Mouse (Mus musculus) midbrain, embryonic 13.5 days (tissue): ENCODE measurements around the gene Actn2. TPM values are rescaled to one million over a fixed set of nuclear protein-coding genes. Genes with fewer than 3 reads are reported as not detected.

Experiments
- ATAC-seq: fragments of 200-750 bp; cut with Nextera tagmentation; 2 replicates; pipeline ENCODE4 v1.8.0; 2017; ENCODE audit warnings: mild to moderate bottlenecking, moderate TSS enrichment, moderate library complexity
- H3K27ac ChIP-seq: fragments of 300-500 bp; sonication (generic); 2 replicates; pipeline ENCODE4 v1.5.1; 2015; ENCODE audit warnings: inconsistent platforms, mild to moderate bottlenecking, moderate library complexity
- H3K27me3 ChIP-seq: fragments of 300-500 bp; sonication (generic); 2 replicates; pipeline ENCODE4 v1.6.1; 2015; ENCODE audit warnings: mild to moderate bottlenecking, inconsistent platforms
- H3K36me3 ChIP-seq: fragments of 300-500 bp; sonication (generic); 2 replicates; pipeline ENCODE4 v1.6.1; 2015; ENCODE audit warnings: mild to moderate bottlenecking, inconsistent platforms
- H3K4me1 ChIP-seq: fragments of 300-500 bp; sonication (generic); replicated peaks from 2 replicates; pipeline ENCODE4 v1.6.1; 2015; ENCODE audit warnings: inconsistent platforms
- H3K4me2 ChIP-seq: fragments of 300-500 bp; sonication (generic); replicated peaks from 2 replicates; pipeline ENCODE4 v1.6.1; 2015; ENCODE audit warnings: moderate library complexity, mild to moderate bottlenecking, inconsistent platforms
- H3K4me3 ChIP-seq: fragments of 300-500 bp; sonication (generic); replicated peaks from 2 replicates; pipeline ENCODE4 v1.5.1; 2015; ENCODE audit warnings: mild to moderate bottlenecking, inconsistent platforms
- H3K9ac ChIP-seq: fragments of 300-500 bp; sonication (generic); replicated peaks from 2 replicates; pipeline ENCODE4 v1.6.1; 2015; ENCODE audit warnings: mild to moderate bottlenecking, inconsistent platforms
- H3K9me3 ChIP-seq: fragments of 300-500 bp; sonication (generic); 2 replicates; pipeline ENCODE4 v1.6.1; 2016; ENCODE audit warnings: mild to moderate bottlenecking, inconsistent platforms
- WGBS: fragments of 180-500 bp; shearing (Covaris S2); methylation state at CpG from one replicate; pipeline ENCODE4 v1.1.7; 2015; 5-methylcytosine and 5-hydroxymethylcytosine counted together
- polyA plus RNA-seq: library from polyadenylated mRNA; unstranded; fragments of >200 nt; fragmentation: Nextera tagmentation; extraction: Ambion mirVana; gene quantifications from 2 replicates; pipeline ENCODE4 v1.2.1, GENCODE M21; 2015

The Actn2 gene
- polyA plus RNA-seq = 1.1 and 1.7 TPM in 2 replicates

DNA sequence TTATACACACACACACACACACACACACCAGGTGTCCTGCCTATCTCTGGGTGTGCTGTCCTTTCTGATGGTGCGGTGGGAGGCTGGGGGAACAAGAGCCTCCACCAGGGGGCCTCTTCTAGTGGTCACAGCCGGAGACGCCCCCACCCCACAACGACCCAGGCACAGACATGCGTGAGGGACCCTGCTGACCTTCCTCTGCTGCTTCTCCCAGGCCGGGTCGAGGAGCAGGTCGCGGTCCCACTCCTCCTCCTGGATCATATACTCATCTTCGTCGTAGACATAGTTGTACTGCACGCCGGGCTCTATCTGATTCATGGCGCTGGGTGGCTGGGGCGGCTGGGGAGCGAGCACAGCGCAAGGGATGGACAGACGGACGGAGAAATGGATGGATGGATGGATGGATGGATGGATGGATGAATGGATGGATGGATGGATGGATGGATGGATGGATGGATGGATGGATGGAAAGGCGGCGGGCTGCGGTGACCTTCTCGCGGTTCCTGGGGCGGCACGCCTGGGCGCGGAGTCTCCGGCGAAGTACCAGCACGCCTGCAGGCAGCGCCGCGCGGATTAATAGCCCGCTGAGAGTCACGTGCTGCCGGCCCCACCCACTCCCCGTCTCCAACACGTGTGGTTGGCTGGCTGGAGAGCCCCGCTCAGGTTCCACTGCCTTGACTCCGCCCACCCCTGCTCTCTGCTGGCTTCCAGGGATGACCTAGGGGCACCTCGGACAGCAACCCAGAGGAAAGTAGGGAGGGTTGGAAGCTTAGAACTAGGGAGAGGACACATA lies at the start of gene Actn2:
Actn2 (minus strand) TSS at position 578 of the 793 bp plus-strand sequence.
- peaks cover 6% of the 10 kb centered on the region; the same call in 1 of the 2 replicates for H3K27me3 ChIP-seq
- no peaks in the 10 kb centered on the region for H3K36me3 ChIP-seq
- no peaks in the 10 kb centered on the region for H3K9me3 ChIP-seq
- under 1% methylated on average over 36 of the region's 43 CpGs for WGBS
- peak within 1 kb of the TSS; percentile 75 for H3K4me2 ChIP-seq
- no peak within 1 kb of the TSS for H3K27ac ChIP-seq
- ATAC-seq = peak; percentile 99
- H3K4me1 ChIP-seq = peaks cover 4% of the 10 kb centered on the region; the same call in 1 of the 2 replicates
- peak within 1 kb of the TSS; percentile 48 for H3K4me3 ChIP-seq
- peak within 1 kb of the TSS; percentile 74 for H3K9ac ChIP-seq

DNA sequence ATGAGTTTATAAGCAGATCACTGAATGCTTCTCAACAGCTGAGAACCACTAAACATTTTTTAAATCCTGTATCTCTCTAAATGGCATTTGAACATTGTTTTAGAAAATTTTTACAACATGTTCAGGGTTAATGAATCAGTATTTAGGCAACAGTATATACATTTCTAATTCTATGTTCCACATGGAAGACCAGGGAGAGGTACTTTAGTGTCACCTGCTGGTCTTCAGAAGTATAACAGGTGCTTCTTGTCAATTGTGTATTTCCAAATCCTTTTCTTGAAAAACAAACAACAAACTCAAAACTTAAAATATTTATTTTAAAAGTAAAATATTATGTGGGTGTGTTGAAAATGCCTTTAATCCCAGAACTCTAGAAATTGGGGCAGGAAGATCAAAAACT lies 45.7 kb upstream of the Actn2 start:
- no peak for ATAC-seq
- no peak overlapping the region for H3K27ac ChIP-seq
- H3K4me1 ChIP-seq = no peaks in the 10 kb centered on the region
- 0 out of 2 replicates have a peak, but pooled peaks cover 7% of the 10 kb centered on the region for H3K27me3 ChIP-seq
- H3K36me3 ChIP-seq = no peaks in the 10 kb centered on the region
- H3K9me3 ChIP-seq = no peaks in the 10 kb centered on the region
- H3K4me2 ChIP-seq = no peak overlapping the region
- no peak overlapping the region for H3K9ac ChIP-seq
- no peak overlapping the region for H3K4me3 ChIP-seq

DNA sequence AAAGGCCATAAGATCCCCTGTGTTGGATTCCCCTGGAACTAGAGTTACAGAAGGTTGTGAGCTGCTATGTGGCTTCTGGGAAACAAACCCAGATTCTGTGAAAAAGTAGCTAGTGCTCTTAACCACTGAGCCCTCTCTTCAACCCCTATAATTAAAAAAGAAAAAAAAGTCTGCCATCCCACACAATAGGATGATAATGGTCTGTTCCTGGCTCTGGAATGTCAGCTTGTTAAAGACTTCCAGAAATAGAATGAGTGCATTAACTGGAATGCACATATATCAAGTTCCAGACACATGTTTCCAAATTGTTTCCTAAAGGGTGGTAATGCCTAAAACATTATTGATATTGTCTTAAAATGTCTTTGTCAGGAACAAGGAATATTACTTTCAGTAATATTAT lies 44.2 kb upstream of the Actn2 start:
- no peak for ATAC-seq
- Histone ChIP-seq H3K9ac (no peak overlapping the region), H3K4me3 (no peak overlapping the region), H3K4me1 (no peaks in the 10 kb centered on the region), H3K27me3 (0 out of 2 replicates have a peak, but pooled peaks cover 7% of the 10 kb centered on the region), H3K4me2 (no peak overlapping the region), H3K9me3 (no peaks in the 10 kb centered on the region), H3K36me3 (no peaks in the 10 kb centered on the region), H3K27ac (no peak overlapping the region)

DNA sequence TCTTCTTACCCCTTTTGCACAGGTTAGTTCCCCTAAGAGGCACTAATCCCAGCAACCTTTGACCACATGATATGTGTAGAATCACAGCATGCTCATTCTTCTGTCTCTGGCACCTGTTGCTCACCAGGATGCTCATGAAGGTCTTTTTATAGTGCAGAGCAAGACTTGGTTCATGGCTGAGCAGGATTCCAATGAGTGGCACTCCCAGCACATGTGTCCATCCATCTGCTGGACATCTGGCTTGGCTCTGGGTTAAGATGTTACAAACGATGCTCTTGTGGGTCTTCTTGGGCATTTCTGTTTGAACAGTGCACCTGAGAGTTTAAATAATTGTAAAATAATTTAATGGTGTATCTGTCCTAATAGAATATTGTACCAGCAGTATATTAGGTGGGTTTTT lies 36.2 kb upstream of the Actn2 start:
- H3K27me3 ChIP-seq = no peaks in the 10 kb centered on the region
- H3K9ac ChIP-seq = no peak overlapping the region
- H3K27ac ChIP-seq = no peak overlapping the region
- no peaks in the 10 kb centered on the region for H3K9me3 ChIP-seq
- H3K4me2 ChIP-seq = no peak overlapping the region
- no peak for ATAC-seq
- 76% methylated on average over 1 of the region's 1 CpGs for WGBS
- H3K4me1 ChIP-seq = no peaks in the 10 kb centered on the region
- no peaks in the 10 kb centered on the region for H3K36me3 ChIP-seq
- H3K4me3 ChIP-seq = no peak overlapping the region

DNA sequence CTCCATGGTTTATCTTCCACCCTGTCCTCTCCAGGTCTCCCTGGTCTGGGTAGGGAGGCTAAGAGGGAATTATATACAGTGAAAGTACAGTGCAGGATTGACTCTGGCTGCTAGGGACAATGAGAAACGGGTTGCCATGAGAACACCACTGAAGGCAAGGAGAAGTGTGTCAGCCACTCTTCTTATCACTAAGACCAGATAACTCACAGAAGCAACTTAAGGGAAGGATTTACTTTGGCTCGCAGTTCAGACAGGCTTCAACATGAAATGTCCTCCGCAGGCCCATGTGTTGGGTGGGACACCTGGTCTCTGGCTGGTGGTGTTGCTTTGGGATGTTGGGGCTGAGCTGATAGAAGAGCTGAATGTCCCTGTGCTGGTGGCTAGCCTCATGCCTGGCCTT lies 32.2 kb upstream of the Actn2 start:
- WGBS = 86% methylated on average over 3 of the region's 3 CpGs
- Histone ChIP-seq H3K4me3 (no peak overlapping the region), H3K27me3 (no peaks in the 10 kb centered on the region), H3K4me2 (no peak overlapping the region), H3K9ac (no peak overlapping the region), H3K9me3 (no peaks in the 10 kb centered on the region), H3K27ac (no peak overlapping the region), H3K4me1 (0 out of 2 replicates have a peak, but pooled peaks cover 2% of the 10 kb centered on the region), H3K36me3 (no peaks in the 10 kb centered on the region)
- no peak for ATAC-seq

DNA sequence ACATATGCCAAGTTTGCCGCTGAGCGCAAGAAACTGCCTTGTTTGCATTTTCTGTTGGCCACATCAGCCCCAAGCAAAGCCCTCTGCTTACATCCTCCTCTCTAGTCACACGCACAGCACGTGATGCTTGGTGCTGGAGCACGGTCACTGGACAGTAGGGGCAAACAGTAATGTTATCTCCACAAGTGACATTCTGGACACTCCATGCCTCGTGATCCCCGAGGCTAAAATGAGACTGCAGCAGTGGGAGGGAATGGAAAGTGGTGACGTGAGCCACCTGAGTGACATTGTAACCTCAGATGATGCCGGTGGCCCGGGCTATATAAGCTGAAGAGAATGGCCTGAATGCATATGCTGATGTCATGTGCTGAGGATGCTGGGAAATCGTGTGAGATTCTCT lies 29.4 kb upstream of the Actn2 start:
- ATAC-seq = no peak
- 85% methylated on average over 11 of the region's 11 CpGs for WGBS
- H3K4me1 ChIP-seq = 0 out of 2 replicates have a peak, but pooled peaks cover 2% of the 10 kb centered on the region
- no peak overlapping the region for H3K9ac ChIP-seq
- no peak overlapping the region for H3K4me2 ChIP-seq
- no peaks in the 10 kb centered on the region for H3K36me3 ChIP-seq
- H3K4me3 ChIP-seq = no peak overlapping the region
- no peaks in the 10 kb centered on the region for H3K27me3 ChIP-seq
- no peaks in the 10 kb centered on the region for H3K9me3 ChIP-seq
- no peak overlapping the region for H3K27ac ChIP-seq

DNA sequence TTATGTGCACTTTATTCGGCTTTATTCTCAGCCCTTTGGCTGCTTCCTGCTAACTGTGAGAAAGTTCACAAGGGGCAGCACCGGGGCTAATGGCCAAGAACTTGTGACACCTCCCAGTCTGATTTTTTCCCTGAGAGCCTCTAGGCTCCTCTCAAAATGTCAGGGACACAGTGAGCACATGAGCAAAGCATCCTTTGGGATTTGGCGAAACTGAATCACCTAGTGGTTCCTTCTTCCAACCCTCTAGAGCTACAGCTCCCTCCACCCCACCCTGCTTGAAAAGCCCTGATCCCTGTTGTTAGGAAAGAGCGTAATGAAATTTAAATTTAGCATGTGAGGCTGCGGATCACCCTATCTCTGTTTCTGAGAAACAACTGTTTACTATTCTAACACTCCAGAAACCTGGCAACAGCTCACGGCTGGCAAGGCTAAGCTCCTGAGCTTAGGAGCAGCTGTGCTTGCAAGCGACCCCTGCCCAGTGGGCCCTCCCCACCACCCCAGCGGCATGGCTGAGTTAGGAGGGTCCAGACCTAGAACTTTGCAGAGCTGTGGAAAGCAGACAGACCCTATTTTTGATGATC lies 28.6 kb upstream of the Actn2 start:
- H3K4me1 ChIP-seq = 0 out of 2 replicates have a peak, but pooled peaks cover 2% of the 10 kb centered on the region
- H3K9ac ChIP-seq = no peak overlapping the region
- no peak for ATAC-seq
- H3K27me3 ChIP-seq = no peaks in the 10 kb centered on the region
- no peaks in the 10 kb centered on the region for H3K9me3 ChIP-seq
- H3K36me3 ChIP-seq = no peaks in the 10 kb centered on the region
- H3K4me2 ChIP-seq = no peak overlapping the region
- WGBS = 67% methylated on average over 8 of the region's 8 CpGs
- no peak overlapping the region for H3K4me3 ChIP-seq
- H3K27ac ChIP-seq = no peak overlapping the region

DNA sequence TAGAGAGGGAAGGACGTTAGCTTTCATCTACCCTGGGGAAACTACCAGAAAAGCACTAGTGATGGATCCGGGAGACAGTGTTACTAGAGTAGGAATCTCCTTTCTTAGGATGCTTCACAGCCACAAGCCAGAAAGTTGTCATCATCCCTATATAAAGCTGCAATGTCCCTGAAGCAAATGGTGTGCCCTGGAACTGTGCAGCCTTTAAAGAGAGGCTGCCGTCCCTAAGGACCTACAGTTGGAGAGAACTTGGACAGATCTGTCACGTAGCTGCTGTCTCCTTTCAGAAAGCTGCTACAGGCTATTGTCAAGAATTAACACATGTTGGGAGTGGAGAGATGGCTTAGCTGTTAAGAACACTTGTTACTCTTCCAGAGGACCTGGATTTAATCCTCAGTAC lies 20.9 kb upstream of the Actn2 start:
- H3K9ac ChIP-seq = no peak overlapping the region
- H3K27ac ChIP-seq = no peak overlapping the region
- no peak overlapping the region for H3K4me2 ChIP-seq
- H3K36me3 ChIP-seq = no peaks in the 10 kb centered on the region
- no peaks in the 10 kb centered on the region for H3K4me1 ChIP-seq
- no peak for ATAC-seq
- H3K9me3 ChIP-seq = no peaks in the 10 kb centered on the region
- H3K27me3 ChIP-seq = no peaks in the 10 kb centered on the region
- no peak overlapping the region for H3K4me3 ChIP-seq
- 85% methylated on average over 4 of the region's 4 CpGs for WGBS

DNA sequence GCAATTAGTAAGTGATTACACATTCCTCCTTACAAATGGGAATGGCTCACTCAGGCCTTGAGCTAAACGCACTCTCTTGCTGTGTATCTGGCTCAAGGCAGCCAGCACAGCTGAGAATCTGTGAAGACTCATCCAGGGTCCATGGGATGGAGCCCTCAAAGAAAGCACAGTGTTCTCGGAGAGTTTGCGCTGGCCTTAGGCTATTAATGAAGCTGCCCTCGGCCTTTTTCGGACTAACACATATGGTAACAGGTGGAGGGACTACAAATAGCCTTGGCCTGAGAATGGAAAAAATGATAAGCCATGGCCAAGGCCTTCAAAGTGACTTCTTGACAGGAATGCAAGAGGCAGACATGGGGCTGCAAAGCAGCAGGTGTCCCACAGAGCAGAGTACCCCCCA lies 17.0 kb upstream of the Actn2 start:
- ATAC-seq = no peak
- Histone ChIP-seq H3K27me3 (no peaks in the 10 kb centered on the region), H3K9me3 (no peaks in the 10 kb centered on the region), H3K4me1 (no peaks in the 10 kb centered on the region), H3K4me2 (no peak overlapping the region), H3K27ac (no peak overlapping the region), H3K36me3 (no peaks in the 10 kb centered on the region), H3K9ac (no peak overlapping the region), H3K4me3 (no peak overlapping the region)
- 86% methylated on average over 5 of the region's 5 CpGs for whole genome bisulfite sequencing

DNA sequence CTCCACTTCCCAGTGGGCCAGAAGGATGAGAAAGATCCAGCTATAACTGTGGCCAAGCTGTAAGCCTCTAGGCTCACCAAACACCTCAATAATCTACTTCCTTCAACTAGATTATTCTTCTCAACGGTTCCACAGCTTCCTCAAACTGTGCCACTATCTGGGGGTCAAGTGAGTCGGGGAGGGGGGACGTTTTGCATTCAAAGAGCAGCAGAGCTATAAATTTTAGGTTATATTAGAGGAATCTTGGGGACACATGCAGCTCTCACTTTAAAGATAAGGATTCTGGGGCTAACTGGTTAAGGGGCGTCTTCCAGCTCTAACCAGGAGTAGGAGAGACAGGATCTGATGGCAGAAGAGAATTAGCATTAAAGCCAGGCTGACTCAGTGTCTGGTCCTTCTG lies 15.6 kb upstream of the Actn2 start:
- Histone ChIP-seq H3K4me2 (no peak overlapping the region), H3K9me3 (no peaks in the 10 kb centered on the region)
- 73% methylated on average over 4 of the region's 4 CpGs for WGBS

DNA sequence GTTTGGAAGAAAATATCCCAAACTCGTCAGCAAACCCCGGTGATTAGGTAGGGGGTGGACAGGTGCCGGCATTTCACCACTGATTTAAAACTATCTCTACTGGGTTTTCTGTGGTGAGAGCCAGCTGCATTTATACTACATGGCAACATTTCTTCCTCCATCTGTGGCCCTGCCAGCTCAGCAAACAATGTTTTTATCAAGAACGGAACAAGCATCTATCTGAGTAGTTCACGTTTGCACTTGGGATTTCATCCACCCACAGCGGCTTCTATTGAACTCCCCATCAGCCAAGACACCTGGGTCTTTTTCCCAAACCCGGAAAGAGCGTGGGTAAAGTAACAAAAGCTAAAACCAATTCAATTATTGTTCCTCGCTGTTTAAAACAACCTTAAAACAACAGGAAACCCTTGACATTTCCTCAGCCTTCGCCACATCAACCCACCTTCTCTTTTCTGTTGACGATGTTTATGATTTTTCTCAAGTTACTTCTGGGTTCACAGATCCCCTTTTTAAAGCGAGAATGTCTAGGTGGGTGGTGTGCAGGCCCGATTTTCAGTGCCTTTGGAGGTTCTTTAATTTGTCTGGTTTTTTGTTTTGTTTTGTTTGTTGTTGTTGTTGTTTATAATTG lies 8.8 kb upstream of the Actn2 start:
- 82% methylated on average over 13 of the region's 13 CpGs for WGBS

More for the DNA sequence above, 15.6 kb upstream of the Actn2 start:
- H3K4me1 ChIP-seq = no peaks in the 10 kb centered on the region
- H3K27me3 ChIP-seq = no peaks in the 10 kb centered on the region
- no peak overlapping the region for H3K27ac ChIP-seq
- H3K4me3 ChIP-seq = no peak overlapping the region
- no peak for ATAC-seq
- H3K9ac ChIP-seq = no peak overlapping the region
- H3K36me3 ChIP-seq = no peaks in the 10 kb centered on the region

DNA sequence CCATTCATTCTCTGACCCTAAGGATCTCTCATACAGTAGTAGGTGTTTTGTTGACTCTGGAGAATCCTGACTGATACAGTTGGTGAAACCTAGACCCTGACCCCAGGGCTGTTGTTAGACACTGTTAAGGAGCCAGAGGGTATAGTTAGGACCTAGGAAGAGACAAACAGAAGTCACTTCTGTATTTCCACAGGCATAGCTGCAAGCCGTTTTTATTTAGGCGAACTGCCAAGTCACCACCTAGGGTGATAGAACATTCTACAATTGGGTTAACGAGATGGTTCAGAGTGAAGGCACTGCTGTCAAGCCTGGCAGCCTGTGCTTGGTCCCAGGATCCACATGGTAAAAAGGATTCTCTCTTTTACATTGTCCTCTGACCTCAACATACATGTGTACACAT lies 6.3 kb upstream of the Actn2 start:
- no peak for ATAC-seq
- Histone ChIP-seq H3K9me3 (no peaks in the 10 kb centered on the region), H3K9ac (no peak overlapping the region), H3K4me2 (no peak overlapping the region), H3K27me3 (no peaks in the 10 kb centered on the region), H3K27ac (no peak overlapping the region), H3K4me1 (no peaks in the 10 kb centered on the region), H3K4me3 (no peak overlapping the region), H3K36me3 (no peaks in the 10 kb centered on the region)
- WGBS = 78% methylated on average over 3 of the region's 3 CpGs

More for the DNA sequence above, 8.8 kb upstream of the Actn2 start:
- H3K36me3 ChIP-seq = no peaks in the 10 kb centered on the region
- no peak for ATAC-seq
- no peaks in the 10 kb centered on the region for H3K27me3 ChIP-seq
- H3K4me1 ChIP-seq = no peaks in the 10 kb centered on the region
- H3K4me2 ChIP-seq = no peak overlapping the region
- H3K27ac ChIP-seq = no peak overlapping the region
- no peaks in the 10 kb centered on the region for H3K9me3 ChIP-seq
- no peak overlapping the region for H3K9ac ChIP-seq
- H3K4me3 ChIP-seq = no peak overlapping the region
